Mouse (Mus musculus): ENCODE data around the gene Gm4181. TPM values are rescaled to one million over a fixed set of nuclear protein-coding genes. Genes with fewer than 3 reads are reported as not detected.

Gene Gm4181
- polyA plus RNA-seq (2012; ENCODE audit: low replicate concordance), result not detected in 2 replicates

DNA sequence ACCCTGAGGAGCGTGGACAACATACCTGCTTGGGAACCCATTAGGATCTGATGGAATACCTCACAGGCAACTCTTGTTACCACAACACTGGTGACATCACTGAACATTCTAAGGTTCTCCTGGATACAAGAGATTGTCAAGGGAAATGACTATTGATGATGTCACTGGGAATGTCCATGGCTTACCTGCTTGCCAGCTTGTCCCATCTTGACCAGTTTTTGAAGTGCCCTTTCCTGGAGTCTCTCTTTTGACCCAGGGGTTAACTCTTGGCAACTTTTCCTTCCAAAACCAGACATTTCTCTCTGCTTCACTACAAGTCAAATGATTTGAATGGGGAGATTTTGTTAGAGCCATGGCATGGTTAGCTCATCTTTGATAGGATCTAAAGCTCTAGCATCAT lies at the start of gene Gm4181:
Gene Gm4181 (minus strand): TSS at position 101 of the 400 bp plus-strand sequence.

DNA sequence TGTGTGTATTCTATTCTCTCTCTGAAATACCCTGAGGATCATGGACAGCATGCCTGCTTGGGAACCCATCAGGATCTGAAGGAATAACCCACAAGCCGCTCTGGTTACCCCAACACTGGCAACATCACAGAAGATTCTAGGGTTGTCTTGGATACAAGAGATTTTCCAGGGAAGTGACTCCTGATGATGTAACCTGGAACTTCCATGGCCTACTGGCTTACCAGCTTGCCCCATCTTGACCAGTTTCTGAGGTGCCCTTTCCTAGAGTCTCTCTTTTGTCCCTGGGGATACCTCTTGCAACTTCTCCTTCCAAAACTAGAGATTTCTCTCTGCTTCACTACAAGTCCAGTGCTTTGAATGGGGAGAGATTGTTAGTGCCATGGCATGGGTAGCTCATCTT lies 24.3 kb downstream of the Gm4181 start, which contains the start of gene Gm17078:
Gene Gm17078 (minus strand): TSS at position 101 of the 400 bp plus-strand sequence.

DNA sequence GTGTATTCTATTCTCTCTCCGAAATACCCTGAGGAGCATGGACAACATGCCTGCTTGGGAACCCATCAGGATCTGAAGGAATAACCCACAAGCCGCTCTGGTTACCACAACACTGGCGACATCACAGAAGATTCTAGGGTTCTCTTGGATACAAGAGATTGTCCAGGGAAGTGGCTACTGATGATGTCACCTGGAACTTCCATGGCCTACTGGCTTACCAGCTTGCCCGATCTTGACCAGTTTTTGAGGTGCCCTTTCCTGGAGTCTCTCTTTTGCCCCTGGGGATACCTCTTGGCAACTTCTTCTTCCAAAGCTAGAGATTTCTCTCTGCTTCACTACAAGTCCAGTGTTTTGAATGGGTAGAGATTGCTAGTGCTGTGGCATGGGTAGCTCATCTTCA lies 43.4 kb downstream of the Gm4181 start, which contains the start of gene Gm17174:
Gene Gm17174 (minus strand): TSS at position 101 of the 400 bp plus-strand sequence.

Other genes starting within 250 kb of the Gm4181 start
- gene Vmn2r88, start 224.8 kb downstream of the Gm4181 start, polyA plus RNA-seq (2012; ENCODE audit: low replicate concordance), result not detected in 2 replicates
- gene Vmn2r89, start 183.8 kb downstream of the Gm4181 start, polyA plus RNA-seq (2012; ENCODE audit: low replicate concordance), result 0.05 TPM in 1 of 2 replicates, not detected in the other
- not detected in 2 replicates for gene Gm5622, start 82.9 kb downstream of the Gm4181 start, polyA plus RNA-seq (2012; ENCODE audit: low replicate concordance)
- gene Gm17175, start 61.6 kb downstream of the Gm4181 start, polyA plus RNA-seq (2012; ENCODE audit: low replicate concordance), result not detected in 2 replicates
- gene Gm17174, start 43.5 kb downstream of the Gm4181 start, polyA plus RNA-seq (2012; ENCODE audit: low replicate concordance), result not detected in 2 replicates
- not detected in 2 replicates for gene Gm17078, start 24.4 kb downstream of the Gm4181 start, polyA plus RNA-seq (2012; ENCODE audit: low replicate concordance)
- gene Gm17079, start 59.8 kb upstream of the Gm4181 start, polyA plus RNA-seq (2012; ENCODE audit: low replicate concordance), result not detected in 2 replicates
- gene Gm5800, start 81.5 kb upstream of the Gm4181 start, polyA plus RNA-seq (2012; ENCODE audit: low replicate concordance), result not detected in 2 replicates
- gene Ang4, start 137.9 kb upstream of the Gm4181 start, polyA plus RNA-seq (2012; ENCODE audit: low replicate concordance), result not detected in 2 replicates
- not detected in 2 replicates for gene AY358078, start 164.4 kb upstream of the Gm4181 start, polyA plus RNA-seq (2012; ENCODE audit: low replicate concordance)
- not detected in 2 replicates for gene Ear6, start 218.0 kb upstream of the Gm4181 start, polyA plus RNA-seq (2012; ENCODE audit: low replicate concordance)
- 1.7 and 22.2 TPM in 2 replicates for gene Mettl17, start 249.2 kb upstream of the Gm4181 start, polyA plus RNA-seq (2012; ENCODE audit: low replicate concordance)